Mouse (Mus musculus) heart, postnatal 14 days (tissue): ENCODE results near the gene Frmpd4. TPM values are rescaled to one million over a fixed set of nuclear protein-coding genes. Genes with fewer than 3 reads are reported as not detected.

Source experiments
- DNase-seq, 2 experiments: peaks; one replicate each; pipeline ENCODE4 v3.0.0; 2021 to 2022
- intact Hi-C: fragments of 180-260 bp; cut with DNase I; formaldehyde crosslinking; loops from one replicate; pipeline ENCODE4 v1.15.1; 2025
- total RNA-seq, 2 experiments: library from RNA; stranded (reverse); gene quantifications; 2 replicates each; pipeline ENCODE4 v1.2.3; 2021

The Frmpd4 gene
- total RNA-seq, 2 experiments from 2014 or later = 0.05 TPM; not detected in 1

DNA sequence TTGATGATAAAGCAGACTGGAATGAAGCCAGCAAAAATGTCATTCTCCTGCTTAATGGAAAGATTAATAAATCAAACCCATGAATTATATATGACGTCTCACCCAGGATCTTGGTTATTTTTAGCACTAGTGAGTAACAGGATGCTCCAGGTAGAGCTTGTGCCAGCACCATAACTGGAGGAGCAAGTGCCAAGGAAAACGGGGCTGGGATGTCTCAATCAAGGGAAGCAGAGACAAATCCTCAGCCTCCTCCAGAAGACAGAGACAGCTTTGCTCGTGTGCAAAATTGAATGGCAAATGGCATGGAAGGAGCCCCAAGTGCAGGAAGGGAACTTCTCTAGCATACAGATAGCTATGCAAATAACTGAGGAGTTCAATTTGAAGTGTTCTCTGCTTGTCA, 418.2 kb downstream of the Frmpd4 start:
- intact Hi-C loops = no loop called here
- DNase-seq = no peak

DNA sequence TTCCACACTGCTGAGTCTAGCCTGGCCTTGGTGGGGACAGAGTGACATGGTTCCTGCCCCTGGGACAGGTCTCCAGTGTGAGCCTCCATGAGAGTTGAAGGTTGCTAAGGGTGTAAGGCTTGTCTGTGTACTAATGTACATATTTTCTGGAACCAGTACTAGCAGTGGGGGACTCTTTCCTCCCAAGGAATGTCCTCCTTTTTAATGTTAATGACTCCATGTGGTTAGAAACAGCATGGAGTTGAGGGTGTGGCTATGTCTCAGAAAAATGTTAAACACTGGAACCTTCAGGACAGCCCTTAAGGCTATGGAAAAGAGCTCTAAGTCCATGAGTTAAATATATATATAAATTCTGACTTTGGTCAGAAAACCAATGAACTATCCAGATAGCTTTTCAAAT, 436.0 kb downstream of the Frmpd4 start:
- intact Hi-C loops = no loop called here
- no peak for DNase-seq

DNA sequence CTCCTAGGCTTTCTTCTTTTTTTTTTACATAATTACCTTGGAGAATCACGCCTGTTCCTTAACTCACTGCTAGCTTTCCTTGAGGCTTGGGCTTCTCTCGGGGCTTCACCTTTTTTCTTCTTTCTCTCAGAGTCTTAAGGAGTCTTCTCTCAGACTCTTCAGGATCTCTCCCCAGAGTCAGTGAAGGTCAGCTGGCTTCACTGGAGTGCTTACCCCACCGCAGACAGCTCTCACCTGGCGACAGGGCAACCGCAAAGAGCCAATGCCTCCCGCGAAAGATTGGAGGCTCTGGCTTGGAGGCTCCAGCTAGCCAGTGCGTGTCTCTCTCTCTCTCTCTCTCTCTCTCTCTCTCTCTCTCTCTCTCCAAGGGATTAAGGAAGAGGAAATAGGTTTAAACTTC, 453.0 kb downstream of the Frmpd4 start:
- no peak for DNase-seq
- intact Hi-C loops = no loop called here

DNA sequence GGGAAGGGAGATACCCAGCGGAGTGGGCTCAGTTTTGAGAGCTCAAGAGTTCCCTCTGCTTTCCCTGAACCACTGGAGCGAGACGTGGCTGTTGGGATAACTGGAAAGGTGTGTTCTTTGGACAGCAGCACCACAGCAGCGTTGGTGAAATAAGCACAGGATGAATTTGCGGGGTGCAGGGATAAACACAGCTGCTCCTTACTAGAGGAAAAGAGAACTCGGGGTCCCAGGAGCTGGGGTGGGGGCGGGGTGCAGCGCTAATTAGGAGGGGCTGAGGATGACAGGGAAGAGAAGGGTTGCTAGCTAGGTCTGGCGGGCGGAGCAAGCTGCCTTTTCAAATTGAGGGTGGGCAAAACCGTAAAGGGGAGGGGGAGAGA, 453.5 kb downstream of the Frmpd4 start:
- intact Hi-C loops = no loop called here
- DNase-seq = no peak

DNA sequence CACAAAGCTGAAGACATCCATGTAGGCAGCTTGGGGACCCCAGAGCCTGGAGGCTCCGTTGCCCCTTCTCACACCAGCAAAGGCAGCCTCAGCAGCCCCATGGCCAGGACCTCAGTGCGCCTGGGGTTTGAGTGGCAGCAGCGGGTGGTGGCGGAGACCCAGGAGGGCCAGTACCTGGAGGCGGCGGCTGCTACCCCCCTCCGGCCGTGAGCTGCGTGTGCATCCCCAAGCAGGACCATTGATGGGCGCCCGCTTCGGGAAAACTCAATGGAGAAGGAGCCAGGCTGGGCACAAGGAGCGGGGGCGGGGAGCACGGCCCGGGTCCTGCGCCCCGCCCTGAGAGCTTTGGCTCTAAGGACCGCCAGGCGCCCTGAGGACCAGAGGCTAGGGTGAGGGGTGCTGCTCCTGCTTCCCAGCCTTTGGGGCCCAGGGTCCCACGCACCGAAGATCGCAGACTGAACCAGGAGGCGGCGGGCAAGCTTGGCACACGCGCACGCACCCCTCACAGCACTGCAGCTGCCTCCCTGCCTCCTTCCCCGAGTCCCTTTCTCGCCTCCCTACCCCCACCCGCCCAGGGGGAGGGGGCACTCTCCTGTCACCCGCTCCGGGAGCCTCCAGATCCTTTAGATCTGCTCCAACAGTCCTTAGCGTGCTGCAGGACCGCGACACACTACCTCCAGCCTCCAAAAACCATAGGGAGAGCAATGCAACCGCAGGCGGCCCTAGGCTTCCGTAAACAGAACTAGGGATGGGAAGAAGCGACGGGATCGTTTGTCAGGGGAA, 454.0 kb downstream of the Frmpd4 start:
- intact Hi-C loops = no loop called here
- DNase-seq = no peak

DNA sequence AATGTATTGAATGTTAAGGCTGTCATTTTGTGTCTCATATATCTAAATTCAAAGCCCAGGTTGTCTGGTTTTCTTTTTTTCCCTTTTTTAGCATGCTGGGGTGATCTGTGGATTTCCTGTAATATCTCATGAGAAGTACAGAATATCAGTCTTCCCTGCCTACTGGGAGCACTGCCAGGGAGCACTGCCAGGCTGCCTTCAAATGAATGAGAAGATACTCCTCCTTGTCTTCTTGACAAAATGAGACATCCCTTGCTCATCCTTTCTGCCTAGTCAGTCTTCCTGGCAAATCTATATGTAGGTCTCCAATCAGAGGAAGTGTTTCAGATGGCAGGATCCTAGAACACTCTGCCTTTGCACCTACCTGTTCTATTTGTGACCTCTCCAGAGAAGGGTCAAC, 535.4 kb downstream of the Frmpd4 start:
- intact Hi-C loops = no loop called here

DNA sequence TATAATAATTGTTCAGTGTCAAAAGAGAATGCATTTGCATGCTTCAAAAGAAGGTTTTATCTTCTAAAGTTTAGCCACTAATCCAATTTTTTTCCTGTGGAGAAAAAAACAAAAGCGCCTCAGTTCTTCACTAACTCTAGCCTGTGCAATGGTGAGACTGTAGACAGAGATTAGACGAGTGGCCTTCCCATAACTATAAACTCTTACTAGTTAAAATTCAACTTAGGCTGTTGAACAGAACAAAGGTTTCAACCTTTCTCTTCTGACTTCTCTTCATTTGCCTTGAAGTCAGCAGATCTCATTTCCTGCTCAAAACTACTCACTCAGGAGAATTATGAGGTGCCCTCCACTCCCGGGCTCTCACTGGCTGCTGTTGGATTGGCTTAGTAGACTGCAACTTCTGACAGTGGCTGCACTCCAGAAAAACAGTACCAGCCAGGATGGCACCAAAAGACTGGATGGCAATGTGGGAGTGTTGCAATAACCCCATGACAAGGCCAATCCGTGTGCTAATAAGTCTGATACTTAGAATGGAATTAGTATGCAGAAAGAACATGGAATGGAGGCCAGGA, 556.4 kb downstream of the Frmpd4 start:
- intact Hi-C loops = no loop called here
- DNase-seq = no peak

More for the DNA sequence above, 535.4 kb downstream of the Frmpd4 start:
- DNase-seq = no peak

DNA sequence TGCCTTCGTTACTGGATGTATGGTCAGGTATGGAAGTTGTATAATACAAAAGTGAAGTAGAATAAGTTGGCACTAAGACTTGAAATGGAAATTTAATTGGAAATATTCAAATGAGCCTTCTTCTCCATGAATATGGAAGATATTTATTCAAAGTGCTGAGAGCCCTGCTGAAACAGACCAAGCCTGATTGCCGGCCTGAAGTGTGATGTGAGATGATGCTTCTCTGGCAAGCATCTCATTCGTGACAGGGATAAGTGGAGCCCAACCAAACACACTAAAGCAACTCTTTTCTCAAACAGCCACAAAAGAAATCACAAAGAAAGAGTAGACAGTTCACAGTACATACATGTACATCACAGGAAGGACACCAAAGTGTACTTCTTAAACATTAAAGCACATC, 559.2 kb downstream of the Frmpd4 start:
- DNase-seq = no peak
- intact Hi-C loops = no loop called here

DNA sequence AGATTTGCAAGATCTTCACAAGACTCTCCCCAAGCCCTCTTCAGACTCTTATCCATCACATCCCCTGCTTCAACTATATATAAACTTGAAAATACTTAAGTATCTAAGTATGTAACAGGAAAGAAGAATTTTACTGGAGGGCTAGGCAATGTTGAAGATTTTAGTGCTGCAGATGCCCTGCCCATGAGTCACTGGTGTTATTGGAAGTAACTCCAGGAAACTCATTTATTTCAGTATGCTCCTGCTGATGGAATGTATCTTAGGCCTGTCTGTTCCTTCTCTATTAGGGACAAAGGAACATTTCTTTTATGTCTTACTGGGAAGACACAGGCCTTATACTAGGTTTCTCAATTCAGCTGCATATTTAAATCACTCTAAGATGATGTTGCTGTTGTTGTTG, 592.2 kb downstream of the Frmpd4 start:
- no peak for DNase-seq
- intact Hi-C loops = no loop called here

DNA sequence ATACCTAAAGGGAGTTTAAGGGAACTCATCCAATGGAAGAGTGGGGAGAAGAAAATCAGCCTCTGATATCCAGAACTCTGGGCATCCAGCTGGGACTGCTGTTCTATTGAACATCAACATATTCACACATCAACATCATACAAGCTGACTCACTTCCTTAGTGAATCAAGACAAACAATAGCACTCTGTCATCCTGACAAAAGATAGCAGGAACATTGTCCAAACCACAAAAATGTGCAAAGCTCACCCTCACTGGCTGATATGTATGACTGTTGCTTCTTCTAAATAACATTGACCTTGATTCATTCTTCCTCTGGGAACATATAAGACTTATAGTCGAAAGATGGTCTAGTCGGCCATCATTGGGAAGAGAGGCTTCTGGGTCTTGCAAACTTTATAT, 625.8 kb downstream of the Frmpd4 start:
- no peak for DNase-seq
- intact Hi-C loops = no loop called here

DNA sequence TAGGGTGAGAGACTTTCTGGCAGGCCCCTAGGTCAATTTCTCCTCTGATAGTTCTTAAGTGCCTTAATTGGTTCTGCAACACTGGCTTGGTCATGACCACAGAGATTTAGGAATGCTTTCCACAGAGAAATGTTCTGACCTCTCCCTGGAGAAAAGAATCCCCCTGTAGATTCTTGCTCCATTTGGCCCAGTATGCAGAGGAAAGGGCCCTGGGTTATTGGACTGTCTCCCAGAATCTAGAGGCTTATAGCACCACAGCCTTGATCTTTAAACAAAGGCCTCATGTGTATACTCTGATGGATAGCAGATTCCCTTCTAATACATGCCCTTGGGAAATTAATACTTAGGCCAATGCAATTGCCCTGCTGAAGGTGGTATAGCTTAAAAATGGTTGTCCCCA, 667.5 kb downstream of the Frmpd4 start:
- intact Hi-C loops = no loop called here
- no peak for DNase-seq

DNA sequence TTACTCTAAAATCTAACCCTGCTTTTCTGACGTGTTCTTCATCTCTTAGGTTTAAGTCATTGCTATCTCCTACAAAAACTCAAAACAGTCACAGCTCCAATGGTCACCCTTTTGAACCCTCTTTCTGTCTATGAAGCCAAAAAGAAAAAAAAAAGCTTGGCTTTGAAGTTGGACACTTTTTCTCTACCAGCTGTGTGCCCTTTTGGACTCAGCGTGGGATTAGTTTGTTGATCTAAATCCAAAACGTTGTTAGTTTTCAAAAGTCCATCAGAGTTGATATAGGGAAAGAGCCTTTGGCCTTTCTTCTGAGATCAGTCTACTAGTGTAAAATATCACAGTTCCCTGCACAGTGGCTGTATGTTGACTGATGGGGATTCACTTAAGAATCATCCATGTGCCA, 676.0 kb downstream of the Frmpd4 start:
- intact Hi-C loops = no loop called here
- no peak for DNase-seq

DNA sequence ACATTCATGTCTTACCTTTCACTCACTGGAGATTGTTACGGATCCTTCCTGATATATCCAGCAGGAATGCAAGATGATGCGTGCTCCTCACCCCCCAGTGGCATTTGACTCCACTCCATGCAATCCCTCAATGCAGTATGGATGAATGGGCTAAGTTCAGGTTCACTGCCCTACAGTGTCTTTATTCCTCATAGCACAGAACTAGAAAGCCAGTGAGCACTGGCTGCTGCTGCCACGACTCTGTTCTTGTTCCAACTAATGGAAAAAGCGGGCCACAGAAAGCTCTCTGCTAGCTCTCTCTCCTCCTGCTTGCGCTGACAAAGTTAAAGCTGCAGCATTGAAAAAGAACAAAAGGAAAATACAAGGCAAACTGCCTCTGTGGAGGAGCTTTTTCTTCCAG, 722.2 kb downstream of the Frmpd4 start:
- no peak for DNase-seq
- intact Hi-C loops = no loop called here

DNA sequence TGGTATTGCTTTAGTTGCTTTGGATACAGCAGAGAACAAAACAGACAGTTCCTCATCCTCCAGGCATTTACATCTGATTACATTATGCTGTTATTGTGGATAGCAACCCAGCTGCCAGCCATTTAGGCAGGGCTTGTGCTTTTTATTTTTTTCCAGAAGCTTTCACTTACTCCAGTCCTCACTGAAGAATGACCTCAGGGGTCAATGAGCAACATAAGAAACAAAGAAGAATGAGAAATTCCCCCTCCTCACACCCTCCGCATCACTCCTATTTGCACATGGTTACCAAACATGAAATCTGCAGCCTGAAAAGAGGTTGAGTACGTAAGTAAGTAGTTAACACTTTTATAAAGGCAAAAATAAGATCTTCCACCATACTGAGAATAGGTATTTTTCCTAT, 744.5 kb downstream of the Frmpd4 start:
- no peak for DNase-seq
- intact Hi-C loops = no loop called here

DNA sequence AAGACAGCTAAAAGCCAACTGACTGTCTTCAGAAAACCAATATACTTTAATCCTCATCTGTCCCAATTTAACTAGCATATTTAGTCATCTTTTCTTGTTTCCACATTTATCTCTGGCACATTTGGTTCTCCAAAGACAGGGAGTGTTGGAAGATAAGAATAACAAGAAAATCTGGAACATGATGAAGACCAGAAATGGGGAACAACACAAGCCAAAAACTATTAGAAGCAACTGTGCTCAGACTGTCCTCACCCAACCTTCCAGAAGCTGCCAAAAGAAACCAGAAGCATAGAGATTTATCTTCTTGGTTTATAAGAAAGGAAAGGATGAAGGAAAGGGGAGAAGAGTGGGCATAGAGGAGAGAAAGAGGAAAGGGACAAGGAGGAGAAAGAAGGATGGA, 748.6 kb downstream of the Frmpd4 start:
- no peak for DNase-seq
- intact Hi-C loops = no loop called here

DNA sequence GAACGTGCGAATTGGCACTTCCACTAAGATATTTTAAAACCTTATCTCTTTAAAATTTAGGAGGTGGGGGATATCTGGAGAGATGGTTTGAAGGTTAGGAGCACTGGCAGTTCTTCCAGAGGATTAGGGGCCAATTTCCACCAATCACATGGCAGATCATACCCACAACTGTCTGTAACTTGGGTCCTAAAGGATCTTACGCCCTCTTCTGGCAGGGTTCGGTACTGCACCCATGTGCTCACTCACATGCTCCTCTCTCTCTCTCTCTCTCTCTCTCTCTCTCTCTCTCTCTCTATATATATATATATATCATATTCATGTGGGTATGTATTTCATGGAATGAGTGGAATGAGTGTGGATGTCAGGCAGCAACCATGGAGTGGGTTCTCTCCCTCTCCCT, 759.7 kb downstream of the Frmpd4 start:
- peak; percentile 1 for DNase-seq
- intact Hi-C loops = loop anchor here (5.0 kb wide), 1 partner anchor 320 kb away; no protein-coding TSS in a partner anchor

DNA sequence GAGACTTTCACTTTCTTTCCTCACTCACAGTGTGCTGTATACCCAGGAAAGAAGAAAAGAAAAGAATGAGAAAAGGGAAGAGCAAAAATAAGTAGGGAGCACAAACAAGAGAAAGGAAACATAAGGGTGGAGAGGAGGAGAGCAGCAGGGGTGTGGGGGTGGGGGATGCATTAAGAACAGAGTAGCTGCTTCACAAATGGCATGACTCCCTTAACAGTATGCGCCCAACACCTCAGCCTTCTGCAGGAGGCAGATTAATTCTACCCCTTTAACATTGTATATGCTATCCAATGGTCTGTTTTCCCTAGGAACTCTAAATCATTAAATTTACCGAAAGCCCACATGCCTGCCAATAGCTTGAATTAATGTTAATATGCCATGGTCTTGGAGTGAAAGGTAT, 766.9 kb downstream of the Frmpd4 start:
- intact Hi-C loops = no loop called here
- DNase-seq = no peak

DNA sequence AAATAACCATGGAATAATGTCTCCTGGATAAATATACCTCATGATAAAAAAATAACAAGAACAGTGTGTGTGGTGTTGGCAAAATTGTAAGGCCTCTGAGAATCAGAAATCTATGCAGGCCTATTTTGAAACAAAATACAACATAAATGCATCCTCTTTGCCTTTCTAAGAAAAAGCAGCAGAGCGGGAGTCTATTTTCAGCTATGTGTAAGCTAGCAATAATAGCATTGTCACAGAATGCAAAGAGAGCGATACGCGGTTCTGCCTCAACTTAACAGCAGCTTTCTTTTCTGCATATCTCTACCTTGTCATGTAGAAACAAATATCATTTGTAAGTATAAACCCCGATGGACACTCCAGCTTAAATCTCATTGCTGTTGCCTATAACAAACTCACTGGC, 768.5 kb downstream of the Frmpd4 start:
- no peak for DNase-seq
- intact Hi-C loops = no loop called here

DNA sequence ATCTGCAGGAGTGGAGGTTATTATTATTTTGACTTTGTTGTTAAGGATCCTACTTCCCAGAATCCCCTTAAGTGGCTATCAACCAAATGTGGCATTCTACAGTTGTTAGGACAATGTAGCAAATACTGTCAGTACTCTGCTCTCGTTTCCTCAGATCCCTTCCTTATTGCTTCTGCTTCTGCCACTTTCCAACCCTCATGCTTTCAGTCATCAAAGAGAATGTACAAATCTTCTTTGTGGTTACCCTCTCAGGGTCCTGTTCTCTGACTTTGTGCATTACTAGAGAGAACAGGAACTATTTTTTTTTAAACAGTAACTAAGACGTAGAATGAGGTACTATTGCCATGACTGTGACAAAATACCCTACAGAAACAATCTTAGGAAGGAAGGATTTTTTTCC, 788.3 kb downstream of the Frmpd4 start:
- no peak for DNase-seq
- intact Hi-C loops = no loop called here

DNA sequence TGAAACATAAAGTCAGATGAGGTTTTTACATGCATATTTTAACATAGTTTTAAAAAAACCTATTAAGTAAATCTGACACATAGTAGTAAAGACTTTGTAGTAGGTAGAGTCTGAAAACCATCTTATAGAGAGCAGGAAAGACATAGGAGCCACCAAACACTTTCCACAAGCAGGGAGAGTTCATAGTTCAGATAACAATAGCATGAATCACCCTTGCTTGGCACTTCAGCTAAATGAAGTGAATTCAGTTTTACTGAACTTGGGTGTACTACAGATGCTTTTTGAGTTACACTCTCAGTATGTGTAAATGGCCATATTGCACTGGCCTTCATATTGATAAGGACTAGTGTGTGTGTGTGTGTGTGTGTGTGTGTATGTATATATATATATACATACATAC, 793.5 kb downstream of the Frmpd4 start:
- no peak for DNase-seq
- intact Hi-C loops = no loop called here

DNA sequence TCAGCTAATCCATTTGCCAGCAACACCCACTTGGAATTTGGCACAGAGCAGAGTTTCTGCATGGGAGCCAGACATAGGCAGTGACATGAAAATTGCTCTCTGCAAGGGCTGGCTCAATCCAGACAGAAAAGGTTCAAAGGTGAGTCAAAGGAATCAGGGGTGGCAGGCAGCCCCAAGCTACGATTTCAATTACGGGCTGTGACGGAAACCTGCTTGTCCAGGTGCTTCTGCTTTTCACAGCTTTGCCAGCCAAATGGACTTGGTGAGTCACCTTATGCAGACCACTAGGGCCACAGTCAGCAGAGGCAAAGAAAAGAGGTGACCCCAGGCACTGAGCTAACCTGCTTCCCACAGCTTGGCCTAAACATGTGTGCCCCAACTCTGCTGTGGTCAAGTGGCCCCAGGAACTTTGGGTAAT, 857.5 kb downstream of the Frmpd4 start:
- peak in 1 of 2 experiments; percentile 18 for DNase-seq
- intact Hi-C loops = no loop called here

DNA sequence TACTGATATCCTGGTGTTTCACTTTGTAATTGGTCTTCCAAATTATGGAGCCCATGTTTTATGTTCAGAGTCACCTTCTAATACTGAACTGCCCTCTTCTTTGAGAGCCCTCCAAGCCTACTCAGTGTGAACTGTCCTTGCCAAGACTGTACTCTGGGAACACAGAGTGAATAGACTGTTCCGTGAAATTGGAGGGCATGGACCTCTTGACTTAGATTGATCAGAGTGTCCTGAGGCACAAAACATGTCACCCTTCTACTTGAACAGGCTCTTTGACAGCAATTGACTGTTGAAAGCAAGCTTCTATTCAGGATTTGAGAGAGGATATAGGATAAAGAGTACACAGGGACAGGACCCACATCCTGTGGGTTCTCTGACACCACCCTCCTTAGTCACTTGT, 857.9 kb downstream of the Frmpd4 start:
- DNase-seq = no peak
- intact Hi-C loops = no loop called here
